16 mouse cellular contexts compared by ENCODE assay signal in the genomic region with DNA sequence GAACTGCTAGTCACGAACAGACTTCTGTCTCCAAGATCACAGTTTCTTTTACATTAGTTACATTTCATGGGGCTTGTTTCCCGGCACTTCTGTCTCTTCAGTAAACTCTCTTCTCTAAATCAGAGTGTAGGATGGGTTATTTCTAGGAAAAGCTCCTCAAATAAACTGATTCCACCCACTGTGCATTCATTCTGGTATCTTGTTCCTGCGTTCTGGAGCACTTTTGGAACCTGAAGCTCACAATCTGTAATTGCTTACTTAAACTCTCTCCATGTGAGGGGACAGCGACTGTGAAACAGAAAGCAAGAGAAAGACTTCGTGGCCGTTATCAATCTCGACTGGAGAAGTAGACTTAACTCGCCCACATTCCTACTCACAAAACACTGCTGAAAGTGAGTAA.
DNase-seq lines count a peak whose midpoint lies in the region; ATAC-seq and TF ChIP-seq lines count a peak whose summit lies in the region.
"Had no signal": no experiment of that assay in that cellular context is flagged by ENCODE, and none has a peak within 500 bp of the region (broad histone marks: within the 10 kb centered on the region; RNA-seq: fewer than 3 reads in every experiment).

No protein-coding gene starts in this region.

- no peaks in the 10 kb centered on the region for H3K36me3 ChIP-seq in heart, embryonic 12.5 days
- H3K36me3 ChIP-seq in heart, adult 2 months (ENCODE audit: control insufficient read depth, insufficient read depth, low read length), result no peaks in the 10 kb centered on the region
- H3K36me3 ChIP-seq in lung, embryonic 15.5 days, result no peaks in the 10 kb centered on the region
- no peaks in the 10 kb centered on the region for H3K36me3 ChIP-seq in stomach, embryonic 16.5 days (ENCODE audit: control insufficient read depth, insufficient read depth, low read length)
- H3K36me3 ChIP-seq: hindbrain, embryonic 12.5 days; limb, embryonic 12.5 days had no signal

- H3K79me2 ChIP-seq in heart, adult 2 months (replicated peaks; ENCODE audit: control insufficient read depth, insufficient read depth, low read length), result no peaks in the 10 kb centered on the region

- no peaks in the 10 kb centered on the region for H3K4me1 ChIP-seq in heart, embryonic 12.5 days (replicated peaks)
- H3K4me1 ChIP-seq in heart, adult 2 months (ENCODE audit: control insufficient read depth, insufficient read depth, low read length), result no peaks in the 10 kb centered on the region
- H3K4me1 ChIP-seq in lung, embryonic 15.5 days, result peaks cover 15% of the 10 kb centered on the region
- no peaks in the 10 kb centered on the region for H3K4me1 ChIP-seq in stomach, embryonic 16.5 days (ENCODE audit: control insufficient read depth, insufficient read depth, low read length)
- H3K4me1 ChIP-seq: hindbrain, embryonic 12.5 days; limb, embryonic 12.5 days had no signal

- H3K9me3 ChIP-seq in heart, embryonic 12.5 days (replicated peaks), result no peaks in the 10 kb centered on the region
- H3K9me3 ChIP-seq in lung, embryonic 15.5 days, result no peaks in the 10 kb centered on the region
- no peaks in the 10 kb centered on the region for H3K9me3 ChIP-seq in stomach, embryonic 16.5 days (replicated peaks; ENCODE audit: control insufficient read depth, low read length)
- H3K9me3 ChIP-seq: hindbrain, embryonic 12.5 days; limb, embryonic 12.5 days had no signal

- peak overlapping the region; percentile 22 for H3K4me2 ChIP-seq in heart, embryonic 12.5 days
- peak overlapping the region; percentile 11; the same call in 1 of the 2 replicates for H3K4me2 ChIP-seq in lung, embryonic 15.5 days
- peak overlapping the region; percentile 20 for H3K4me2 ChIP-seq in stomach, embryonic 16.5 days (ENCODE audit: low read depth, low read length)
- H3K4me2 ChIP-seq: hindbrain, embryonic 12.5 days; limb, embryonic 12.5 days had no signal

- WGBS in heart, embryonic 12.5 days, result 34% methylated on average over 8 of the region's 8 CpGs
- WGBS in heart, adult 2 months, result 48% methylated on average over 8 of the region's 8 CpGs
- WGBS in lung, embryonic 15.5 days, result 24% methylated on average over 8 of the region's 8 CpGs
- 29% methylated on average over 8 of the region's 8 CpGs for WGBS in stomach, embryonic 16.5 days

- intact Hi-C loops in heart, adult 2 months (cut with DNase I), result no loop called here

- TF ChIP-seq CTCF in heart, adult 2 months (IDR thresholded peaks at IDR 0.05), result no peak

- H3K27me3 ChIP-seq in heart, embryonic 12.5 days (replicated peaks), result no peaks in the 10 kb centered on the region
- no peaks in the 10 kb centered on the region for H3K27me3 ChIP-seq in heart, adult 2 months (ENCODE audit: control insufficient read depth, insufficient read depth, low read length)
- H3K27me3 ChIP-seq in lung, embryonic 15.5 days, result no peaks in the 10 kb centered on the region
- no peaks in the 10 kb centered on the region for H3K27me3 ChIP-seq in stomach, embryonic 16.5 days (ENCODE audit: control insufficient read depth, insufficient read depth, low read length)
- H3K27me3 ChIP-seq: hindbrain, embryonic 12.5 days; limb, embryonic 12.5 days had no signal

- no peak overlapping the region for H3K4me3 ChIP-seq in heart, embryonic 12.5 days
- no peak overlapping the region for H3K4me3 ChIP-seq in heart, adult 2 months
- no peak overlapping the region for H3K4me3 ChIP-seq in lung, embryonic 15.5 days
- H3K4me3 ChIP-seq in stomach, embryonic 16.5 days (replicated peaks; ENCODE audit: low read length), result no peak overlapping the region
- H3K4me3 ChIP-seq: hindbrain, embryonic 12.5 days; limb, embryonic 12.5 days had no signal

- no peak overlapping the region for H3K27ac ChIP-seq in heart, embryonic 12.5 days (ENCODE audit: poor library complexity, severe bottlenecking)
- no peak overlapping the region for H3K27ac ChIP-seq in heart, adult 2 months
- no peak overlapping the region for H3K27ac ChIP-seq in lung, embryonic 15.5 days
- H3K27ac ChIP-seq in stomach, embryonic 16.5 days (ENCODE audit: low read length), result no peak overlapping the region
- H3K27ac ChIP-seq: hindbrain, embryonic 12.5 days; limb, embryonic 12.5 days; macrophage had no signal

- no peak overlapping the region for H3K9ac ChIP-seq in heart, embryonic 12.5 days
- no peak overlapping the region for H3K9ac ChIP-seq in heart, adult 2 months (ENCODE audit: low read depth, low read length)
- no peak overlapping the region for H3K9ac ChIP-seq in lung, embryonic 15.5 days
- no peak overlapping the region for H3K9ac ChIP-seq in stomach, embryonic 16.5 days (ENCODE audit: low read length)
- H3K9ac ChIP-seq: hindbrain, embryonic 12.5 days; limb, embryonic 12.5 days had no signal

- no peak for TF ChIP-seq POLR2A in heart, adult 2 months (IDR thresholded peaks at IDR 0.05; ENCODE audit: insufficient read depth, low read depth, low read length)

- no peak for ATAC-seq in heart, embryonic 12.5 days (ENCODE audit: insufficient number of reproducible peaks, low FRiP score)
- ATAC-seq in lung, embryonic 15.5 days (ENCODE audit: borderline replicate concordance, extremely low read depth, low FRiP score, low TSS enrichment), result no peak
- ATAC-seq in stomach, embryonic 16.5 days (ENCODE audit: insufficient read depth, low FRiP score), result no peak
- ATAC-seq: Patski had no signal

- no peak for DNase-seq in heart, adult 2 months
- no peak for DNase-seq in lung, postnatal 4 days
- DNase-seq in left cerebral cortex, adult 9 months (ENCODE audit: low spot score in 2 of 2), result peak; percentile 18 to 42
- DNase-seq in cerebellum, postnatal 25 days, result no peak
- DNase-seq in thymus, postnatal 4 days, result no peak
- DNase-seq: adrenal gland, postnatal 14 days; embryo, embryonic 11 days; gastrocnemius, postnatal 25 days; thymus, postnatal 25 days had no signal

- no peak for TF ChIP-seq EP300 in heart, adult 2 months (IDR thresholded peaks at IDR 0.05; ENCODE audit: insufficient read depth, low read depth, low read length)

Comparison
In these comparisons a context has a peak if more than half of its experiments do, and no peak if none do; other contexts are left out.
1. DNase-seq: peak in left cerebral cortex, adult 9 months (2 of 2); none in heart, adult 2 months (0 of 2), lung, postnatal 4 days (0 of 2), cerebellum, postnatal 25 days (0 of 2) and thymus, postnatal 4 days (single experiment).
2. Peak in every context shown above with its lines, with median percentiles within 50 percentile points of each other: H3K4me2 ChIP-seq.